Mouse (Mus musculus): ENCODE results near the gene Rnf135. TPM values are rescaled to one million over a fixed set of nuclear protein-coding genes. Genes with fewer than 3 reads are reported as not detected.

Gene Rnf135
- 4.6 and 4.9 TPM in 2 replicates for polyA plus RNA-seq (2015; fragmentation: Nextera tagmentation; extraction: Ambion mirVana)

GRCm38 (mm10) chr11:80183705-80184255 is at the start of gene Rnf135:
TSS of gene Rnf135 (plus strand) at chr11:80183851.
- H3K4me1 ChIP-seq (ENCODE audit: control insufficient read depth, insufficient read depth, low read depth, low read length) = no peaks in the 10 kb centered on the region
- H3K9ac ChIP-seq (ENCODE audit: low read depth, low read length) = peak within 1 kb of the TSS; percentile 79
- peak within 1 kb of the TSS; percentile 67 for H3K4me2 ChIP-seq (ENCODE audit: low read length)
- ATAC-seq = peak; percentile 77
- no peaks in the 10 kb centered on the region for H3K27me3 ChIP-seq (replicated peaks; ENCODE audit: control insufficient read depth, insufficient read depth, low read length)
- peak within 1 kb of the TSS; percentile 77 for H3K27ac ChIP-seq (ENCODE audit: low read depth, low read length)
- H3K9me3 ChIP-seq (ENCODE audit: control insufficient read depth, low read length) = no peaks in the 10 kb centered on the region
- H3K36me3 ChIP-seq (ENCODE audit: control insufficient read depth, insufficient read depth, low read length) = no peaks in the 10 kb centered on the region
- 2% methylated on average over 33 of the region's 33 CpGs for WGBS
- H3K4me3 ChIP-seq (ENCODE audit: low read length) = peak within 1 kb of the TSS; percentile 59

- H3K4me3 ChIP-seq (ENCODE audit: low read length) = no peak overlapping the region
- H3K27ac ChIP-seq (ENCODE audit: low read depth, low read length) = no peak overlapping the region
- no peaks in the 10 kb centered on the region for H3K9me3 ChIP-seq (ENCODE audit: control insufficient read depth, low read length)
- 72% methylated on average over 4 of the region's 4 CpGs for WGBS
- no peaks in the 10 kb centered on the region for H3K4me1 ChIP-seq (ENCODE audit: control insufficient read depth, insufficient read depth, low read depth, low read length)
- H3K9ac ChIP-seq (ENCODE audit: low read depth, low read length) = no peak overlapping the region
- ATAC-seq = no peak
- no peaks in the 10 kb centered on the region for H3K27me3 ChIP-seq (replicated peaks; ENCODE audit: control insufficient read depth, insufficient read depth, low read length)
- H3K36me3 ChIP-seq (ENCODE audit: control insufficient read depth, insufficient read depth, low read length) = peaks cover 11% of the 10 kb centered on the region
- H3K4me2 ChIP-seq (ENCODE audit: low read length) = no peak overlapping the region
Measured at GRCm38 (mm10) chr11:80134744-80135143, 48.9 kb upstream of the Rnf135 start.

- Histone ChIP-seq H3K9ac (ENCODE audit: low read depth, low read length) (no peak overlapping the region), H3K4me1 (ENCODE audit: control insufficient read depth, insufficient read depth, low read depth, low read length) (peaks cover 3% of the 10 kb centered on the region), H3K27ac (ENCODE audit: low read depth, low read length) (no peak overlapping the region), H3K9me3 (ENCODE audit: control insufficient read depth, low read length) (no peaks in the 10 kb centered on the region), H3K4me3 (ENCODE audit: low read length) (no peak overlapping the region), H3K36me3 (ENCODE audit: control insufficient read depth, insufficient read depth, low read length) (peaks cover 14% of the 10 kb centered on the region), H3K4me2 (ENCODE audit: low read length) (no peak overlapping the region), H3K27me3 (replicated peaks; ENCODE audit: control insufficient read depth, insufficient read depth, low read length) (no peaks in the 10 kb centered on the region)
- 85% methylated on average over 11 of the region's 11 CpGs for WGBS
- ATAC-seq = no peak
Measured at GRCm38 (mm10) chr11:80135954-80136683, 47.5 kb upstream of the Rnf135 start.

- Histone ChIP-seq H3K9me3 (ENCODE audit: control insufficient read depth, low read length) (no peaks in the 10 kb centered on the region), H3K4me2 (ENCODE audit: low read length) (no peak overlapping the region), H3K4me1 (ENCODE audit: control insufficient read depth, insufficient read depth, low read depth, low read length) (peaks cover 4% of the 10 kb centered on the region), H3K4me3 (ENCODE audit: low read length) (no peak overlapping the region), H3K27me3 (replicated peaks; ENCODE audit: control insufficient read depth, insufficient read depth, low read length) (no peaks in the 10 kb centered on the region), H3K9ac (ENCODE audit: low read depth, low read length) (no peak overlapping the region), H3K36me3 (ENCODE audit: control insufficient read depth, insufficient read depth, low read length) (peaks cover 14% of the 10 kb centered on the region), H3K27ac (ENCODE audit: low read depth, low read length) (no peak overlapping the region)
- no peak for ATAC-seq
- WGBS = 88% methylated on average over 13 of the region's 13 CpGs
Measured at GRCm38 (mm10) chr11:80136786-80137185, 46.9 kb upstream of the Rnf135 start.

GRCm38 (mm10) chr11:80137773-80138172 is 45.9 kb upstream of the Rnf135 start:
- Histone ChIP-seq H3K4me2 (ENCODE audit: low read length) (no peak overlapping the region), H3K4me3 (ENCODE audit: low read length) (no peak overlapping the region), H3K9ac (ENCODE audit: low read depth, low read length) (no peak overlapping the region), H3K27me3 (replicated peaks; ENCODE audit: control insufficient read depth, insufficient read depth, low read length) (no peaks in the 10 kb centered on the region), H3K27ac (ENCODE audit: low read depth, low read length) (no peak overlapping the region), H3K9me3 (ENCODE audit: control insufficient read depth, low read length) (no peaks in the 10 kb centered on the region), H3K36me3 (ENCODE audit: control insufficient read depth, insufficient read depth, low read length) (peaks cover 10% of the 10 kb centered on the region; the same call in 1 of the 2 replicates), H3K4me1 (ENCODE audit: control insufficient read depth, insufficient read depth, low read depth, low read length) (peaks cover 7% of the 10 kb centered on the region)
- WGBS = 92% methylated on average over 5 of the region's 5 CpGs
- ATAC-seq = no peak

GRCm38 (mm10) chr11:80141825-80142521 is 41.7 kb upstream of the Rnf135 start, which contains the start of gene Tefm:
TSS of gene Tefm (minus strand) at chr11:80142175.
- H3K27ac ChIP-seq (ENCODE audit: low read depth, low read length) = peak within 1 kb of the TSS; percentile 85
- peak; percentile 97 for ATAC-seq
- no peaks in the 10 kb centered on the region for H3K27me3 ChIP-seq (replicated peaks; ENCODE audit: control insufficient read depth, insufficient read depth, low read length)
- under 1% methylated on average over 40 of the region's 40 CpGs for WGBS
- peaks cover 3% of the 10 kb centered on the region; the same call in 1 of the 2 replicates for H3K36me3 ChIP-seq (ENCODE audit: control insufficient read depth, insufficient read depth, low read length)
- H3K4me2 ChIP-seq (ENCODE audit: low read length) = peak within 1 kb of the TSS; percentile 72
- H3K9ac ChIP-seq (ENCODE audit: low read depth, low read length) = peak within 1 kb of the TSS; percentile 80
- peaks cover 10% of the 10 kb centered on the region for H3K4me1 ChIP-seq (ENCODE audit: control insufficient read depth, insufficient read depth, low read depth, low read length)
- H3K4me3 ChIP-seq (ENCODE audit: low read length) = peak within 1 kb of the TSS; percentile 58
- H3K9me3 ChIP-seq (ENCODE audit: control insufficient read depth, low read length) = no peaks in the 10 kb centered on the region

- H3K27ac ChIP-seq (ENCODE audit: low read depth, low read length) = no peak overlapping the region
- no peaks in the 10 kb centered on the region for H3K27me3 ChIP-seq (replicated peaks; ENCODE audit: control insufficient read depth, insufficient read depth, low read length)
- H3K36me3 ChIP-seq (ENCODE audit: control insufficient read depth, insufficient read depth, low read length) = peaks cover 3% of the 10 kb centered on the region; the same call in 1 of the 2 replicates
- H3K4me3 ChIP-seq (ENCODE audit: low read length) = peak overlapping the region; percentile 58; the same call in 1 of the 2 replicates
- H3K9me3 ChIP-seq (ENCODE audit: control insufficient read depth, low read length) = no peaks in the 10 kb centered on the region
- no peak overlapping the region for H3K9ac ChIP-seq (ENCODE audit: low read depth, low read length)
- H3K4me1 ChIP-seq (ENCODE audit: control insufficient read depth, insufficient read depth, low read depth, low read length) = peaks cover 10% of the 10 kb centered on the region
- ATAC-seq = no peak
- H3K4me2 ChIP-seq (ENCODE audit: low read length) = peak overlapping the region; percentile 72
- 48% methylated on average over 8 of the region's 8 CpGs for WGBS
Measured at GRCm38 (mm10) chr11:80142872-80143271, 40.8 kb upstream of the Rnf135 start.

- Histone ChIP-seq H3K9me3 (ENCODE audit: control insufficient read depth, low read length) (no peaks in the 10 kb centered on the region), H3K36me3 (ENCODE audit: control insufficient read depth, insufficient read depth, low read length) (no peaks in the 10 kb centered on the region), H3K9ac (ENCODE audit: low read depth, low read length) (no peak overlapping the region), H3K27me3 (replicated peaks; ENCODE audit: control insufficient read depth, insufficient read depth, low read length) (no peaks in the 10 kb centered on the region), H3K4me2 (ENCODE audit: low read length) (no peak overlapping the region), H3K4me3 (ENCODE audit: low read length) (no peak overlapping the region), H3K27ac (ENCODE audit: low read depth, low read length) (no peak overlapping the region), H3K4me1 (ENCODE audit: control insufficient read depth, insufficient read depth, low read depth, low read length) (peaks cover 10% of the 10 kb centered on the region)
- no peak for ATAC-seq
- WGBS = 59% methylated on average over 10 of the region's 10 CpGs
Measured at GRCm38 (mm10) chr11:80145787-80146275, 37.8 kb upstream of the Rnf135 start.

GRCm38 (mm10) chr11:80147748-80148147 is 35.9 kb upstream of the Rnf135 start:
- no peak overlapping the region for H3K4me3 ChIP-seq (ENCODE audit: low read length)
- 78% methylated on average over 6 of the region's 6 CpGs for WGBS
- ATAC-seq = no peak

More at GRCm38 (mm10) chr11:80147748-80148147, 35.9 kb upstream of the Rnf135 start:
- no peak overlapping the region for H3K9ac ChIP-seq (ENCODE audit: low read depth, low read length)
- H3K4me1 ChIP-seq (ENCODE audit: control insufficient read depth, insufficient read depth, low read depth, low read length) = peaks cover 3% of the 10 kb centered on the region
- H3K9me3 ChIP-seq (ENCODE audit: control insufficient read depth, low read length) = no peaks in the 10 kb centered on the region
- no peak overlapping the region for H3K27ac ChIP-seq (ENCODE audit: low read depth, low read length)
- H3K27me3 ChIP-seq (replicated peaks; ENCODE audit: control insufficient read depth, insufficient read depth, low read length) = no peaks in the 10 kb centered on the region
- H3K4me2 ChIP-seq (ENCODE audit: low read length) = no peak overlapping the region
- H3K36me3 ChIP-seq (ENCODE audit: control insufficient read depth, insufficient read depth, low read length) = no peaks in the 10 kb centered on the region

Data from hindbrain, embryonic 16.5 days (tissue).